Mouse (Mus musculus): ENCODE measurements around the gene Olfr1104.

Olfr1104 gene

GRCm38 (mm10) chr2:87026980-87027379 lies at the start of gene Olfr1104:
TSS of gene Olfr1104 (minus strand) at chr2:87027080.
- DNase-seq = no peak

- DNase-seq = no peak
These were observed 48.8 kb upstream of the Olfr1104 start, which contains the start of gene Olfr1107 for GRCm38 (mm10) chr2:87075717-87076116. TSS of gene Olfr1107 (minus strand) at chr2:87075817.

- DNase-seq = no peak
These were observed 25.3 kb upstream of the Olfr1104 start, which contains the start of gene Olfr1106 for GRCm38 (mm10) chr2:87052173-87052572. TSS of gene Olfr1106 (minus strand) at chr2:87052273.

GRCm38 (mm10) chr2:87036431-87036830 lies 9.6 kb upstream of the Olfr1104 start, which contains the start of gene Olfr1105:
TSS of gene Olfr1105 (minus strand) at chr2:87036531.
- DNase-seq = no peak

GRCm38 (mm10) chr2:86998098-86998497 lies 28.8 kb downstream of the Olfr1104 start, which contains the start of gene Olfr1102:
TSS of gene Olfr1102 (plus strand) at chr2:86998398.
- DNase-seq = no peak

GRCm38 (mm10) chr2:86991121-86991520 lies 35.8 kb downstream of the Olfr1104 start, which contains the start of gene Olfr1101:
TSS of gene Olfr1101 (minus strand) at chr2:86991221.
- DNase-seq = no peak

GRCm38 (mm10) chr2:86979854-86980253 lies 47.0 kb downstream of the Olfr1104 start, which contains the start of gene Olfr1100:
TSS of gene Olfr1100 (minus strand) at chr2:86979954.
- DNase-seq = no peak

Measured in thymus, postnatal 36 days (tissue).